Mouse (Mus musculus) erythroblast, embryonic 14.5 days (primary cell): ENCODE measurements around the gene Optc. TPM values are rescaled to one million over a fixed set of nuclear protein-coding genes. Genes with fewer than 3 reads are reported as not detected.

Experiments
- H3K27me3 ChIP-seq: 2 replicates; pipeline ENCODE4 v1.6.1; 2012; ENCODE audit warnings: inconsistent platforms; ENCODE audit not compliant: control insufficient read depth
- H3K36me3 ChIP-seq: 2 replicates; pipeline ENCODE4 v1.6.1; 2012; ENCODE audit warnings: mild to moderate bottlenecking, inconsistent platforms; ENCODE audit not compliant: control insufficient read depth
- H3K4me1 ChIP-seq: 2 replicates; pipeline ENCODE4 v1.6.1; 2012; ENCODE audit warnings: inconsistent platforms; ENCODE audit not compliant: control insufficient read depth
- H3K4me3 ChIP-seq: replicated peaks from 2 replicates; pipeline ENCODE3; 2012; ENCODE audit warnings: moderate library complexity, mild to moderate bottlenecking, inconsistent platforms
- H3K9me3 ChIP-seq: 2 replicates; pipeline ENCODE4 v1.6.1; 2012; ENCODE audit warnings: low read length, inconsistent platforms, mixed read lengths; ENCODE audit not compliant: control insufficient read depth
- GATA1 ChIP-seq: IDR thresholded peaks from 2 replicates; pipeline ENCODE4 v1.6.1; 2012; ENCODE audit warnings: low read length, inconsistent platforms, mixed read lengths
- TAL1 ChIP-seq: IDR thresholded peaks from 3 replicates; pipeline ENCODE4 v1.6.1; 2012; ENCODE audit warnings: low read length, inconsistent platforms, mixed read lengths
- polyA plus RNA-seq: library from polyadenylated mRNA; stranded (reverse); fragments of >175 nt; gene quantifications from 2 replicates; pipeline ENCODE4 v1.2.3, GENCODE M21; 2012

The Optc gene
- polyA plus RNA-seq, 1 experiment = not detected

DNA sequence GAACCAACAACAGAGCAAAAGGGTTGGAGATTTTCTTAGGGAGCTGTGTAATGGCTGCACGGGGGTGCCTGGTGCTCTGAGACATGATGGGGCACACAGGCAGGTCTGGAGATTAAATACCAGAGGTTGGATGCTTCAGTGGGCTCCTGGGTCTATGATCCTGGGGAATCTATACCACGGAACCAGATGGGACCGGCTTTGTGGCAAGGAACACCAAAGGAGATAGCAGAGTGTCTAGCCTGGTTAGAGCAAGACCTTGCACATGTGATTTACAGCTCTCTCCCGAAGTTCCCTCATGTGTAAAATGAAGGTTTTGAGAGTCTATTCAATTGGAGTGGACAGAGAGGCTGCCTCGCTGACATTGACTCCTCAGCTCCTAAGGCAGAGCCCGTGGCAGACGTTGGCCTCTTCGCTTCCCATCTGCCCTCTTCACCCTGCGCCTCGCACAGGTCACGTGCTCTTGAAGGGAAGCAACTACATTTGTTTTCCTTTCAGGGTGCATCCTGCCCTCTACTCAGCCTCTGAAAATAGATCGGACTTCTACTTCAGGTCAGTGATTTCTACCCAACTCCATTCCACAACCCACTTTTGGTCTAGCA lies 28.9 kb downstream of the Optc start:
- Histone ChIP-seq H3K27me3 (peaks cover 3% of the 10 kb centered on the region), H3K36me3 (no peaks in the 10 kb centered on the region), H3K4me3 (no peak overlapping the region), H3K9me3 (no peaks in the 10 kb centered on the region), H3K4me1 (peaks cover 29% of the 10 kb centered on the region)
- TF ChIP-seq TAL1 (no peak), GATA1 (no peak)

DNA sequence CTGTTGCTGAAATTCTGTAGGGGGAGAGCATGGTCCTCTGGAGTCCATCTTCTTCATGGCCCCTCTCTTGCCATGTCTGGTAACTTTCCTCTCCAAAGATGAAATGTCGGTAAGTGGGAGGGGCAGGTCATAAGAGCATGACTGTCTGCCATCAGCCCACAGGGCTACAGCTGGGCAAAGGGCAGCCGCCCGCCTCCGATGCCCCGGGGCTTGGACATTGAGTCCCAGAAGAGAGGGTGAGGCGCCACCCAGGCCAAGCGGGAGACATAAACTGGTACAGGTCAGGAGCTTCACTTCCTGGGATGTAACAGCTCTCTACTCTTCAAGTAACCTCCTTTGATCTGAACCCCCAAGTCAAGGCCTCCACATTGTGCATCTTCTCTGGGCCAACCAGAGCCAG lies 30.9 kb downstream of the Optc start:
- Histone ChIP-seq H3K9me3 (no peaks in the 10 kb centered on the region), H3K4me1 (peaks cover 18% of the 10 kb centered on the region), H3K4me3 (no peak overlapping the region), H3K36me3 (no peaks in the 10 kb centered on the region), H3K27me3 (peaks cover 3% of the 10 kb centered on the region)
- TF ChIP-seq TAL1 (no peak), GATA1 (no peak)

DNA sequence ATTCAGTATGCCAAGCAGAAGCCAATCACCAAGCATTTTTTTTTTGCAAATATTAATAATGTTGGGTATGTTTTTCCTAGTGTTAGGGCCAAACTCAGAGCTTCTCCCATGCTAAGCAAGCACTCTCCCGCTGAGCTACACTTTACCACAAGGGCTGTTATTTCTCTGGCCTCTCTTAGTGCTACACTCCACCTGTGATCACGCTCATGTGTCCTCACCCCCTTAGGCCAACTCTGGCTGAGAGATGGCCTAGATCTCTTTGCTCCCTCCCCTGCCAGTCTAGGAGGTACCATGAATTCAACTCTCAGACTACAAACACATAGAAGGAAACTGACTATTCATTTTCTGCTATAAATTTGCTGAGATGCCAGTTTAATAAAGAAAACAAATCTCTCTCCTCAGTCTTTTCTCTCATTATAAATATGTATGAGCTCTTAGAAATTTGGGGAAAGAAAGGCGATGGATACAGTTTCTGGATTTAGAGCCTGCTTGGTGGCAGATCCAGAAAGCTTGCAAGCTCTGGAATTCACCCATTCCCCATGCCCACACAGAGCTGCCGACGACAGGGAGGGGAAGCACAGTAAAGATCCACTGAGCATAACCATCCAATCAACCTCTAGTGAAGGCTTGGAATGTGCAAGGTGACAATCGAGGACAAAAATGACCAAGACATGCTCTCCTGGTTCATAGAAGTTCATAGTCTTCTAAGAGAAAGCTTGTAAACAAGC lies 34.5 kb downstream of the Optc start:
- H3K36me3 ChIP-seq = no peaks in the 10 kb centered on the region
- H3K4me3 ChIP-seq = no peak overlapping the region
- TF ChIP-seq TAL1 (no peak), GATA1 (no peak)
- peaks cover 6% of the 10 kb centered on the region for H3K4me1 ChIP-seq
- peaks cover 6% of the 10 kb centered on the region; the same call in 1 of the 2 replicates for H3K27me3 ChIP-seq
- no peaks in the 10 kb centered on the region for H3K9me3 ChIP-seq

DNA sequence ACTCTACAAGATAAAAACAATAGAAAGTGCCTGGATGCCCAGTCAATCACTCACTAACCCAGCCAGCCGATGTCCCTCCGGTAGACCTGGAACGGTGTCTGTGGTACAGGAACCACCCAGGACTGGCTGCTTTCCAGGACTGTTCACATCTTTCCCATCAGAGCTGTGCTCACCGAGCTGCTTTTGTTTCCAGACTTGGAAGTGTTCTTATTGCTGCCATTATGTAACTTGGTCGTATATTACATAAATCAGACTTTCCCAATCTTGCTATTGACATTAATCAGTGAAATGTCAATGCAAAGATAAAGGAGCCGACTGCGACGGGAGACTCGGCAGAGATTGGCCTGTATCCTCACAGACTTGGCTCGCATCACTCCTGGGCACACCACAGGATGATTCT lies 36.6 kb downstream of the Optc start:
- Histone ChIP-seq H3K4me1 (no peaks in the 10 kb centered on the region; the same call in 1 of the 2 replicates), H3K36me3 (no peaks in the 10 kb centered on the region), H3K4me3 (no peak overlapping the region), H3K9me3 (no peaks in the 10 kb centered on the region), H3K27me3 (peaks cover 6% of the 10 kb centered on the region; the same call in 1 of the 2 replicates)
- no peak for TF ChIP-seq TAL1
- no peak for TF ChIP-seq GATA1

DNA sequence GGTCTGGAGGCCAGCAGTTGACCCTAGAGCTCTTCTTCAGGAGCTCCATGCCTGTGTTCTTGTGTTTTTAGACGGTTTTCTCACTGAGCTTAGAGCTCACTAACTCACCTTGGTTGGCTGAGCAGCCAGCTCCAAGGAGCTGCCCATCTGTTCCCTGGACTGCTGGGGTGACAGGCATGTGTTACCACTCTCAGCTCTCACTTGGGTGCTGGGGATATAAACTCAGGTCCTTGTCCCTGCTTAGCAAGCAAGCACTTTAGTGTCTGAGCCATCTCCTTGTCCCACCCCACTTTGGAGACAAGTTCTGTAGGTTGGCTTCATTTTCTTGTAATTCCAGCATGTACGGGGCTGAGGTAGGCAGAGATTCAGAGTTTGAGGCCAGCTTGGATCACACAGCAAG lies 38.6 kb downstream of the Optc start:
- Histone ChIP-seq H3K4me3 (no peak overlapping the region), H3K36me3 (no peaks in the 10 kb centered on the region), H3K9me3 (no peaks in the 10 kb centered on the region), H3K27me3 (peaks cover 6% of the 10 kb centered on the region; the same call in 1 of the 2 replicates), H3K4me1 (no peaks in the 10 kb centered on the region; the same call in 1 of the 2 replicates)
- no peak for TF ChIP-seq TAL1
- TF ChIP-seq GATA1 = no peak

DNA sequence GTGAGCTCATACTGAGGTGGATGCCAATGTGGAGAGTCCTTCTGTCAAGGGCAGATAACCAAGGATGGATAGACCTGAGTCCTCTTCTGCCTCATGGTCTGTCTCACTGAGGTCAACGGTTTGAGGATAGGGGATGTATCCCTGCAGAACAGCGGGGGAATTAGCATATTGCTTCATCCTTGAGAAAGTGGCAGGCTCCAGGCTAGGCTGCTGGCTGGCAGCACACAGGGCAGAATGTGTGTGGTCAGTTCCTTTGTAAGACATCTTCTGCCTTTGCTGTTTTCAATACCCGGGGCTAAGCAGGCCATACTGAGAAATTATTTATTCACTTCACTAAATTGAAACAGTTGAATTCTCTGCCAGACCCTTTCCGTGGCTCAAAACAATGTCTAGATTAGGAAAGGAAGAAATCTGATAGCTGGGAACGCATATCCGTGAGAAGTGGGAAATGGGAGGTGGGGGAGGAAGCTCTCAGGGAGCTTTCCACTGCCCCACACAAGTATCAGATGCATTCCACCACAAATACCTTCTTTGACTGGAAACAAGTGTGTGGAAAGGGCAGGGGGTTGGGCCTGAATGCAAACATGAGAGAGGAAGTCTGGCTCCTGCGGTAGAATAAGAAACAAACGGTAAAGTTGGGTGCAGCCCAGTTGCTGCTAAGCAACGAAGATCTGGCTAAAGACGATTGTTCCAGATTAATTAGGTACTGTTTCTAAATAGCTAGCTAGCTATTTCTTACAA lies 44.4 kb downstream of the Optc start:
- TF ChIP-seq GATA1 = no peak
- no peak for TF ChIP-seq TAL1
- peaks cover 26% of the 10 kb centered on the region for H3K4me1 ChIP-seq
- H3K4me3 ChIP-seq = no peak overlapping the region
- no peaks in the 10 kb centered on the region for H3K36me3 ChIP-seq
- peaks cover 9% of the 10 kb centered on the region for H3K27me3 ChIP-seq
- no peaks in the 10 kb centered on the region for H3K9me3 ChIP-seq

DNA sequence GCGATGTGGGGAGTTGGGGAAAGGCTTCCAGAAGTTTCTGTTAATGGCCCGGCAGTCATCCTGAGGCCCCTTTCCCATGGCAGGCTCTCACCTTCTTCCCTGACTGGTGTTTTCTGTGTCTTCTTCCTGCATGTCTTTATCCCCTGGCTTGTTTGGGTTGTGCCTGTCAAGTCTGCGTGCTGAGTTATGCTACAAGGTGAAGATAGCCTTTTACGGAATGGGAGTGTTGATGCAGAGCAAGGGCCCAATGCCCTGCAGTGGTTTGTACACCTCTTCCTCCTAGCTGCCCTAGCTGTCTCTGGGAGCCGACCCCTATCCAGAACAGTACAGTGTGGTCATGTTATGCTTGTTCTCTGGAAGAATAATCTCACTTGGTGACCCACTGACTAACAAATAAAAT lies 46.8 kb downstream of the Optc start:
- Histone ChIP-seq H3K9me3 (no peaks in the 10 kb centered on the region), H3K36me3 (no peaks in the 10 kb centered on the region), H3K4me3 (no peak overlapping the region), H3K27me3 (peaks cover 30% of the 10 kb centered on the region), H3K4me1 (peaks cover 41% of the 10 kb centered on the region)
- TF ChIP-seq TAL1 = no peak
- no peak for TF ChIP-seq GATA1

DNA sequence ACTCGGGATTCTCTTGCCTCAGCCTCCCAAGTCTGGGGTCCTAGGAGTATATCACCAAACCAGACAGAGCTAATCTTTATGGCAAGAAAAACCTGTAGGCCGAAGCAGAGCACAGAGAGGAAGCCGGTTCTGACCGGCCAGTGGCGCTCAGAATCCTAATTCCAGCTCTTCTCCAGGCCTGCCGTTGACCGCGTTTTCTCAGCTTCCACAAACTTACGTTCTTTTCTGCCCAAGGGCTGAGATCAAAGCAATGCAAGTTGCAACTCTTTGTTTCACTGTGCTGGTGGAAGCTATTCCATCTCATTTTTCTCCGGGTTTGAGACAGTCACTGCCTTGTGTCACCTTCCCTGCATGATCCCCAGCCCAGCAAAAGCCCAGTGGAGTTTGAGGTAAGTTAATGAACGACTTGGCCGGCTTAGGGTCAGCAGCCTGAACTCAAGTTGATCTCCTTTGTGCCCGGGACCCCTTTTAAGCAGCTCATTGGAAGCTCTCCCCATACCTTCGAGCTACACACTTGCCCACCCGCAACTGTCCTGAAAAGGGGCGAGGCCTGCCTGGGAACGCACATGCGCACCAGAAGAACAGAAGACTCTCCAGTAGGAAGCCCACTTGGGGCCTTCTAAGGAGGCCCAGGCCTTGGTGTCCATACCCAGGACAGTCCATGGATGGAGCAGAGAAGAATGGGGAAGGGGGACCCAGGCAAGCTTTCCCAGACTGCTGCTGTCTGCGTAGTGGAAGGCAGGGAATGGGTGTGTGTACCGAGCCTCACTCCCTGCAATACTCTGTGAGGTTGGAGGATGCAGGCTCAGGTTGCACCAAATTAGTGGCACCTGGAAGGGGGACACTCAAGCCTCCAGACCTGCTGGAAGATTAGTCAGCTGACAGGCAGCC lies 47.7 kb downstream of the Optc start:
- H3K27me3 ChIP-seq = peaks cover 40% of the 10 kb centered on the region

More for the DNA sequence above, 47.7 kb downstream of the Optc start:
- no peaks in the 10 kb centered on the region for H3K9me3 ChIP-seq
- no peak for TF ChIP-seq TAL1
- TF ChIP-seq GATA1 = no peak
- H3K4me1 ChIP-seq = peaks cover 49% of the 10 kb centered on the region
- H3K36me3 ChIP-seq = no peaks in the 10 kb centered on the region
- no peak overlapping the region for H3K4me3 ChIP-seq
